Mouse (Mus musculus): ENCODE data around the gene Nes. TPM values are rescaled to one million over a fixed set of nuclear protein-coding genes. Genes with fewer than 3 reads are reported as not detected.

The Nes gene
- polyA plus RNA-seq, 1 experiment, result 26.4 TPM

- peaks cover 6% of the 10 kb centered on the region; the same call in 1 of the 2 replicates for H3K4me1 ChIP-seq (ENCODE audit: control insufficient read depth, insufficient read depth, low read length)
- DNase-seq, result no peak
- H3K4me3 ChIP-seq (replicated peaks; ENCODE audit: extremely low read depth, low read depth, low read length), result no peak within 1 kb of the TSS
- TF ChIP-seq POLR2A (IDR thresholded peaks at IDR 0.05; ENCODE audit: borderline replicate concordance, extremely low read depth, low read depth, low read length) (no peak), CTCF (IDR thresholded peaks at IDR 0.05; ENCODE audit: insufficient read depth, low read length) (peak; percentile 15; the same call in 1 of the 2 replicates)
- WGBS, result 55% methylated on average over 5 of the region's 5 CpGs
These were observed 56.7 kb downstream of the Nes start, which contains the start of gene Hapln2 for GRCm38 (mm10) chr3:88027434-88028186. Gene Hapln2, minus strand, starts transcription at chr3:88027583.

Other genes with a start within 250 kb of the Nes start
- gene Lrrc71, start 222.5 kb upstream of the Nes start, polyA plus RNA-seq (2012; rRNA removed), result 9.5 and 15.4 TPM in 2 replicates
- 0.56 and 0.87 TPM in 2 replicates for gene Ntrk1, start 175.9 kb upstream of the Nes start, polyA plus RNA-seq (2012; rRNA removed)
- gene Insrr, start 174.1 kb upstream of the Nes start, polyA plus RNA-seq (2012; rRNA removed), result 0.19 and 0.66 TPM in 2 replicates
- 87.2 and 112 TPM in 2 replicates for gene Pear1, start 146.8 kb upstream of the Nes start, polyA plus RNA-seq (2012; rRNA removed)
- 2.6 and 2.8 TPM in 2 replicates for gene Sh2d2a, start 124.3 kb upstream of the Nes start, polyA plus RNA-seq (2012; rRNA removed)
- 26.2 and 30.7 TPM in 2 replicates for gene Prcc, start 85.5 kb upstream of the Nes start, polyA plus RNA-seq (2012; rRNA removed)
- gene Hdgf, start 64.8 kb upstream of the Nes start, polyA plus RNA-seq (2012; rRNA removed), result 51.6 and 82.6 TPM in 2 replicates
- 26.7 and 45.8 TPM in 2 replicates for gene Mrpl24, start 51.6 kb upstream of the Nes start, polyA plus RNA-seq (2012; rRNA removed)
- 10.7 and 12.8 TPM in 2 replicates for gene Isg20l2, start 40.8 kb upstream of the Nes start, polyA plus RNA-seq (2012; rRNA removed)
- 28.3 and 29.7 TPM in 2 replicates for gene Rrnad1, start 40.4 kb upstream of the Nes start, polyA plus RNA-seq (2012; rRNA removed)
- 15.1 TPM in 1 of 2 replicates, not detected in the other for gene Crabp2, start 22.4 kb upstream of the Nes start, polyA plus RNA-seq (2012; rRNA removed)
- gene Bcan, start 29.2 kb downstream of the Nes start, polyA plus RNA-seq (2012; rRNA removed), result 7.2 and 8.3 TPM in 2 replicates
- gene Hapln2, start 56.5 kb downstream of the Nes start, polyA plus RNA-seq (2012; rRNA removed), result 0.06 and 0.37 TPM in 2 replicates
- gene Gpatch4, start 72.0 kb downstream of the Nes start, polyA plus RNA-seq (2012; rRNA removed), result 5.7 and 7.2 TPM in 2 replicates
- 90.5 and 117 TPM in 2 replicates for gene Naxe, start 87.4 kb downstream of the Nes start, polyA plus RNA-seq (2012; rRNA removed)
- not detected in 2 replicates for gene Ttc24, start 107.2 kb downstream of the Nes start, polyA plus RNA-seq (2012; rRNA removed)
- 1.8 and 2.5 TPM in 2 replicates for gene Iqgap3, start 110.9 kb downstream of the Nes start, polyA plus RNA-seq (2012; rRNA removed)
- 87.0 and 94.3 TPM in 2 replicates for gene Mef2d, start 171.3 kb downstream of the Nes start, polyA plus RNA-seq (2012; rRNA removed)